Mouse (Mus musculus) cortical plate, adult 2 months (tissue): ENCODE results near the gene Rad51b.

ENCODE experiments used
- CTCF ChIP-seq: fragments of 200-500 bp; IDR thresholded peaks from 2 replicates; pipeline ENCODE4 v1.5.1; 2011; ENCODE audit warnings: mild to moderate bottlenecking, control low read depth, low read length; ENCODE audit not compliant: insufficient read depth; ENCODE audit errors: extremely low read depth
- POLR2A ChIP-seq: fragments of 200-500 bp; IDR thresholded peaks from 2 replicates; pipeline ENCODE4 v1.6.1; 2011; ENCODE audit warnings: mild to moderate bottlenecking, low read length, control low read depth; ENCODE audit not compliant: insufficient read depth; ENCODE audit errors: extremely low read depth

GRCm38 (mm10) chr12:79527222-79527621 is 230.1 kb downstream of the Rad51b start:
- TF ChIP-seq POLR2A (no peak), CTCF (no peak)
